Mouse (Mus musculus) kidney, postnatal 0 days (tissue): ENCODE measurements around the gene Ptpn14. TPM values are rescaled to one million over a fixed set of nuclear protein-coding genes. Genes with fewer than 3 reads are reported as not detected.

Source experiments
- ATAC-seq: fragments of 200-750 bp; cut with Nextera tagmentation; replicated peaks from 2 replicates; pipeline ENCODE4 v1.8.0; 2017; ENCODE audit warnings: low read depth, moderate number of reproducible peaks, moderate TSS enrichment, moderate library complexity; ENCODE audit not compliant: low FRiP score
- DNase-seq: peaks from one replicate; pipeline ENCODE4 v3.0.0-alpha.2; 2016; ENCODE audit warnings: low spot score
- H3K27ac ChIP-seq: fragments of 300-500 bp; sonication (generic); 2 replicates; pipeline ENCODE4 v1.5.1; 2014; ENCODE audit warnings: mild to moderate bottlenecking
- H3K27me3 ChIP-seq: fragments of 300-500 bp; sonication (generic); 2 replicates; pipeline ENCODE4 v1.6.1; 2014; ENCODE audit warnings: low read length, mixed read lengths; ENCODE audit not compliant: insufficient read depth
- H3K36me3 ChIP-seq: fragments of 300-500 bp; sonication (generic); 2 replicates; pipeline ENCODE4 v1.6.1; 2014; ENCODE audit warnings: low read length, mixed read lengths; ENCODE audit not compliant: insufficient read depth
- H3K4me1 ChIP-seq: fragments of 300-500 bp; sonication (generic); replicated peaks from 2 replicates; pipeline ENCODE4 v1.6.1; 2014; ENCODE audit warnings: antibody characterized with exemption, low read length, mixed read lengths; ENCODE audit not compliant: insufficient read depth
- H3K4me2 ChIP-seq: fragments of 300-500 bp; sonication (generic); 2 replicates; pipeline ENCODE4 v1.6.1; 2014; ENCODE audit warnings: mild to moderate bottlenecking, low read length, moderate library complexity, mixed read lengths
- H3K4me3 ChIP-seq: fragments of 300-500 bp; sonication (generic); replicated peaks from 2 replicates; pipeline ENCODE4 v1.5.1; 2014; ENCODE audit warnings: low read depth, low read length
- H3K9ac ChIP-seq: fragments of 300-500 bp; sonication (generic); 2 replicates; pipeline ENCODE4 v1.6.1; 2014; ENCODE audit warnings: low read depth, low read length
- H3K9me3 ChIP-seq: fragments of 300-500 bp; sonication (generic); replicated peaks from 2 replicates; pipeline ENCODE4 v1.6.1; 2016; ENCODE audit warnings: low read length, inconsistent platforms, mixed read lengths
- CTCF ChIP-seq: IDR thresholded peaks from 2 replicates; pipeline ENCODE4 v1.5.1; 2016; ENCODE audit warnings: antibody characterized with exemption, low read depth, mild to moderate bottlenecking, moderate library complexity
- WGBS: fragments of 180-500 bp; shearing (Covaris S2); extraction: QIAGEN DNeasy Blood & Tissue Kit; methylation state at CpG from one replicate; pipeline ENCODE4 v1.1.7; 2014; 5-methylcytosine and 5-hydroxymethylcytosine counted together
- polyA plus RNA-seq: library from polyadenylated mRNA; unstranded; fragments of >200 nt; fragmentation: Nextera tagmentation; extraction: Ambion mirVana; gene quantifications from 2 replicates; pipeline ENCODE4 v1.2.1, GENCODE M21; 2015

Ptpn14 gene
- polyA plus RNA-seq, 1 experiment from 2014 or later, result 11.1 TPM

DNA sequence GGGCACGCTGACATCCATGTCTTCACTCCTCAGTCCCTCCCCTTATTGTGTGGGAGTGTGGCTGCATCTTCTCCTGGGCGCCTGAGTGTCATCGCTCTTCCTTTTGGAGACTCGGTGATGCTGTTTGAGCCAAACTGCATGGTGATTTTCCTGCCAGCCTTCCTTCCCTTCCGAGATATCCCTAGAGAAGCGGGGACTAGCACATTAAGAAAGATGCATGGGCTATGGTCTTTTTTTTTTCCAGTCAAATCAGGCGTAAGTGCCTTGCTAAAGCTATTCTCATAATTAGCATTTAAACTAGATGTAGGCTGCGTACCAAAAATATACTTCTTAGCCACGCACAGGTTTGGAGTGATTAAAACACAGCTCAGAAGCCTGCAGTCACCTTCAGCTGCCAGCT is 166.1 kb downstream of the Ptpn14 start:
- H3K36me3 ChIP-seq, result peaks cover 15% of the 10 kb centered on the region; the same call in 1 of the 2 replicates
- no peak for ATAC-seq
- WGBS, result 75% methylated on average over 9 of the region's 9 CpGs
- no peak overlapping the region for H3K4me3 ChIP-seq
- H3K9me3 ChIP-seq, result no peaks in the 10 kb centered on the region
- H3K27me3 ChIP-seq, result no peaks in the 10 kb centered on the region
- no peak overlapping the region for H3K27ac ChIP-seq
- no peaks in the 10 kb centered on the region for H3K4me1 ChIP-seq
- no peak overlapping the region for H3K4me2 ChIP-seq
- no peak for DNase-seq
- no peak overlapping the region for H3K9ac ChIP-seq
- TF ChIP-seq CTCF, result no peak

DNA sequence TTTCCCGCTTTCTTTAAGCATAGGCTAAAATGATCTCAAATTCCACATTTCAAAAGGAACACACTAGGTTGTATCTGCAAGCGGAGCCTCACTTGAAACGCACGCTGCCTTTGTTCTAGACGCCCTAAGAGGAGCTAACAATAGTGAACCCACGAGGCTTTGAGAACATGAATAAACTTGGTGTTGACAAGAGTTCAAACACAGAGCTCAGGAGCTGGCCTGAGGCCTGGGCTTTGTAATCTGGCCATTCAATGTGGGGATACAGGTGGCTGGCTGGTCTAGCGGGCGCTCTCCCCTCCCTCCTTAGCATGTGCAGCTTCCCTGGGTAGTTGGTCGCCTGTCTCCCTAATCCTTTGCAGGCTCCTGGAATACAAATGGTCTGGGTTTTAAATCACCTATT is 169.8 kb downstream of the Ptpn14 start:
- TF ChIP-seq CTCF, result no peak
- H3K36me3 ChIP-seq, result peaks cover 12% of the 10 kb centered on the region; the same call in 1 of the 2 replicates
- H3K9me3 ChIP-seq, result no peaks in the 10 kb centered on the region
- no peak overlapping the region for H3K4me3 ChIP-seq
- no peak overlapping the region for H3K27ac ChIP-seq
- DNase-seq (no peak), ATAC-seq (no peak)
- no peak overlapping the region for H3K4me2 ChIP-seq
- H3K27me3 ChIP-seq, result no peaks in the 10 kb centered on the region
- WGBS, result 83% methylated on average over 9 of the region's 9 CpGs
- no peak overlapping the region for H3K9ac ChIP-seq
- H3K4me1 ChIP-seq, result no peaks in the 10 kb centered on the region

DNA sequence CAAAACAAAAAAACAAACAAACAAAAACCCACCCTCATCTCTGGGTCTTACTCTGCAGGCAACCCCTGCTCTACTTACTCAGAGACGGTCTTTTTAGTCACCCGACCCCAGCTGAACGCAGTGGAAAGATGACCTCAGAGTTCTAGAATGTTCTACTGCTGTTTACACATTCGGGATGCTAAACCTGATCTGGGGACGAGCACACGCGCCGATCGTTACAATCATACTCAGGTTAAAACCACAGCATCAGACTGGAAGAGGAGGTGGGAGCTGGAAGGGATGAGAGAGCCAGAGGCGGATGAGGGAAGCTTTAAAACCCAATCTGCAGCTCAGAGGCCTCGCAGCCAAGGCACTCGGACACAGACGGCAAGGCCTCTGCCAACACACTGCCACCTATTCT is 170.6 kb downstream of the Ptpn14 start:
- Histone ChIP-seq H3K27ac (no peak overlapping the region), H3K4me2 (no peak overlapping the region), H3K9me3 (no peaks in the 10 kb centered on the region), H3K9ac (no peak overlapping the region), H3K4me1 (no peaks in the 10 kb centered on the region), H3K4me3 (no peak overlapping the region), H3K36me3 (peaks cover 12% of the 10 kb centered on the region; the same call in 1 of the 2 replicates), H3K27me3 (no peaks in the 10 kb centered on the region)
- TF ChIP-seq CTCF, result no peak
- 63% methylated on average over 13 of the region's 13 CpGs for WGBS
- peak; percentile 42 for DNase-seq
- no peak for ATAC-seq

DNA sequence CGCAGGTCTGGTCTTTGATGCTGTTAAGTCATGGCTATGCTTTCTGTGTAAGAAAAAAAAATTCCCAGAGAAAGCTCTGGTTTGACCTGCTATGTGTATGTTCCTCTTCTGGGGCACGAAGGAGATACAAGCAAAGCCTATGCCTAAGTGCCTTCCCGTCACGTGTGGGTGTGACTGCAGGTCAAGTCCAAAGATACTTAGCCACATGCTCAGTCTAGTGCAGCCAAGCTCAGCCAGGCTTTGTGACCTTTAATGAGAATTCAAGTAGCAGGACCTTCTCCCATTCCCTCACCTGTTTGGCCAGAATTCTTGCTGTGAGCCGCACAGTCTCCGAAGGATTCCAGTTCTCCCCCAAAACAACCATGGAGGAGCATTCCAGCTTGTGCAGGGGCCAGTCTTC is 171.5 kb downstream of the Ptpn14 start:
- Histone ChIP-seq H3K4me3 (no peak overlapping the region), H3K27ac (no peak overlapping the region), H3K9ac (no peak overlapping the region), H3K4me1 (no peaks in the 10 kb centered on the region), H3K27me3 (no peaks in the 10 kb centered on the region), H3K9me3 (no peaks in the 10 kb centered on the region), H3K4me2 (no peak overlapping the region), H3K36me3 (peaks cover 12% of the 10 kb centered on the region; the same call in 1 of the 2 replicates)
- DNase-seq (peak; percentile 65), ATAC-seq (peak; percentile 69)
- WGBS, result 57% methylated on average over 6 of the region's 6 CpGs
- no peak for TF ChIP-seq CTCF

DNA sequence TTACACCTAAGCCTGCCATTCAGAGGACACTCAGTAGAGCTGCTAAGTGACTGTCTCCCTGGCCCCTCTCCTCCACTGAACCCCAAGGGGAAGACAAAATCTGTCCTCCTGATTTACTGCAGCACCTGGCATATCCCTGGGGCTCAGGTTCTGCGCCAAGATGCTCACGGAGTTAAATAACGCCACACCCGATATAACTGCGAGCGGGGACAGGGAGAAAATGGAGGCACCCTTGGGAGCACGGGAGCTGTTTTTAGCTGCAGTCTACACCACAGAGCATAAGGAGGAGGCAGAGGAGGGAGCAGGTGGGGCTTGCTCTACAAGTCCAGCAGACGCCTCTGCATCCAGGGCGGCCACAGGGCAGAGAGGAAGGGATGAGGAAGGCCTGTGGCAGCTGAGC is 174.3 kb downstream of the Ptpn14 start:
- DNase-seq, result no peak
- WGBS, result 85% methylated on average over 9 of the region's 9 CpGs
- Histone ChIP-seq H3K27me3 (no peaks in the 10 kb centered on the region), H3K9ac (no peak overlapping the region), H3K4me2 (no peak overlapping the region), H3K27ac (no peak overlapping the region), H3K4me1 (no peaks in the 10 kb centered on the region), H3K4me3 (no peak overlapping the region), H3K36me3 (no peaks in the 10 kb centered on the region), H3K9me3 (no peaks in the 10 kb centered on the region)
- TF ChIP-seq CTCF, result no peak
- no peak for ATAC-seq

DNA sequence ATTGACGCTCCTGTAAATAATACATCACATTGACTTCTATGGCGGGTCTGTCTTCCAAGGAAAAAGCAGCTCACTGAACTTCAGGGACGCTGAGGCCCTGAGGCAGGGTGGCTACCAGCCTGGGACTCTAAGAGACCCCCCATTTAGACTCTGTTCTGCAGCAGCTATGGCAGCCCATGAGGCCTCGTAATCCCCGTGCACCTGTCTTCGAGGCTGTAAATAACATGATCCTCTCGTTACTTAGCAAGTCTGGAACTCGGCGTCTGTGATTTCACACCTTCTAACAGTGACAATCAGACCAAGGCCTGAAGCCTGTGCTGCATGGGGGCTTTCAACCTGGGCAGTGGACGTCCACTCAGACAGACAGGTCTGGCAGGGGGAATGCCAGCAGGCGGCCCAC is 175.1 kb downstream of the Ptpn14 start:
- H3K9ac ChIP-seq, result no peak overlapping the region
- no peaks in the 10 kb centered on the region for H3K36me3 ChIP-seq
- ATAC-seq (no peak), DNase-seq (no peak)
- no peak overlapping the region for H3K4me2 ChIP-seq
- H3K4me1 ChIP-seq, result no peaks in the 10 kb centered on the region
- TF ChIP-seq CTCF, result no peak
- H3K9me3 ChIP-seq, result no peaks in the 10 kb centered on the region
- no peaks in the 10 kb centered on the region for H3K27me3 ChIP-seq
- H3K27ac ChIP-seq, result no peak overlapping the region
- H3K4me3 ChIP-seq, result no peak overlapping the region
- 68% methylated on average over 11 of the region's 11 CpGs for WGBS

DNA sequence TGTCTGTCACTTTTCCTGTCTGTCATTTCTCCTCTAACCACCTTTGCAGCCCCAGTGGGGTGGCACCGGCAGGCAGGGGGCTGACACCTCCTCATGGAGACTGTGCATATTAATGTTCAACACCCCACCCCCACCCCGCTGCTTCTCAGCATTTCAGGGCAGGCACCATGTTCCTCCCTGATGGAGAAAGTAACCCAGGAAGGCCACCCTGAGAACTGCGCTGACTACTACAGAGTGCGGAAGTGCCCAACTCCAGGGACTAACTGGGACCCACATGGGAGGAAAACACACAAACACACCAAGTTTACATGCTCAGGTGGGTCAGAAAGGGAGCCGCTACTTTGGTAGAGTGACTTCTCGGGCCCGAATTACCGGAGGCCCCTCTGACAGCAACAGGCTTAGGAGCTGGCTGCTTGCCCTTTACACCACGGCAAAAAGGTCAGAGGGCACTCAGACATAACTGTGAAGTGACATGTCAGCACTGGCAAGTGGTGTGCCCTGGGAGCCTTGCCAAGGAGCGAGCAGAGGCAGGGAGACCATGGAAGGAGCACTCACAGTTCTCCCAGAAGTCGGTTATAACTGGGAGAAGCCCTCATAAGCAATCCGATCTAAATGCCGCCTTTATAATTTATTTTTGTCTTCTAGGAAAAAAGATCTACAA is 182.7 kb downstream of the Ptpn14 start:
- DNase-seq (peak; percentile 21), ATAC-seq (no peak)
- TF ChIP-seq CTCF, result no peak
- Histone ChIP-seq H3K27ac (no peak overlapping the region), H3K27me3 (no peaks in the 10 kb centered on the region), H3K4me3 (no peak overlapping the region), H3K4me1 (0 out of 2 replicates have a peak, but pooled peaks cover 5% of the 10 kb centered on the region), H3K36me3 (no peaks in the 10 kb centered on the region), H3K9ac (no peak overlapping the region), H3K9me3 (no peaks in the 10 kb centered on the region), H3K4me2 (no peak overlapping the region)
- WGBS, result 56% methylated on average over 13 of the region's 13 CpGs
